Comparison of ENCODE assay signal across 8 mouse cellular contexts in the genomic region with DNA sequence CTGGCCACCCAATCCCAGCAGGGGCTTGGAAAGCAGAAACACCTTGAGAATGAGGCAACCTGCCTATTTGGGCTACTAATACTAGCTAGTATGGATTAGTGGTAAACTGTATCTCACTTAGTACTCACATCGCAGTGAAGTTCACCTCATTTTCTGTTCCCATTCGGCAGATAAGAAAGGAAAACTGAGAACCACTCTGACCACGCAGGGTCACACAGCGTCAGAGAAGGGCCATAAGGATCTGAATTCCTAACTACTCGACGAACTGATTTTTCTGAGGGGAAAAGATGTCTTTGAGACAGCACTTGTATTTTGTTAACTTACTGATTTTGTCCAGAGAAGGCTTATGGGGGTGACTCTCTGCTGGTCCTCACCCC. TPM values are rescaled to one million over a fixed set of nuclear protein-coding genes. Genes with fewer than 3 reads are reported as not detected.
DNase-seq lines count a peak whose midpoint lies in the region; ATAC-seq and TF ChIP-seq lines count a peak whose summit lies in the region.

No protein-coding gene starts in this region.

- no peaks in the 10 kb centered on the region for H3K27me3 ChIP-seq in kidney, adult 2 months (replicated peaks; ENCODE audit: control insufficient read depth, insufficient read depth, low read length)
- no peaks in the 10 kb centered on the region for H3K27me3 ChIP-seq in hindbrain, embryonic 15.5 days
- no peaks in the 10 kb centered on the region for H3K27me3 ChIP-seq in midbrain, embryonic 15.5 days (replicated peaks)

- no peak for DNase-seq in kidney, adult 2 months
- no peak for DNase-seq in kidney, postnatal 14 days
- no peak for DNase-seq in ovary, postnatal 10 days (ENCODE audit: low spot score)
- no peak for DNase-seq in thymus, postnatal 4 days
- DNase-seq in kidney, adult 18-20 months: no peak

- TF ChIP-seq CTCF in kidney, adult 2 months (conservative IDR thresholded peaks at IDR 0.05; ENCODE audit: insufficient read depth, insufficient read length, low read depth, low read length): no peak
- no peak for TF ChIP-seq CTCF in bone marrow macrophage, adult 2 months (IDR thresholded peaks at IDR 0.05; ENCODE audit: low read depth, low read length)

- no peak for ATAC-seq in hindbrain, embryonic 15.5 days (ENCODE audit: low FRiP score, low read depth)
- ATAC-seq in midbrain, embryonic 15.5 days (replicated peaks): 0 out of 2 replicates have a peak, but pooled peaks have one; percentile 6

- H3K4me2 ChIP-seq in hindbrain, embryonic 15.5 days: peak overlapping the region; percentile 96
- H3K4me2 ChIP-seq in midbrain, embryonic 15.5 days: peak overlapping the region; percentile 98

- H3K9me3 ChIP-seq in hindbrain, embryonic 15.5 days: no peaks in the 10 kb centered on the region
- H3K9me3 ChIP-seq in midbrain, embryonic 15.5 days: no peaks in the 10 kb centered on the region

- peaks cover 11% of the 10 kb centered on the region; the same call in 1 of the 2 replicates for H3K4me1 ChIP-seq in kidney, adult 2 months (ENCODE audit: control insufficient read depth, insufficient read depth, low read length)
- H3K4me1 ChIP-seq in bone marrow macrophage, adult 2 months (ENCODE audit: control insufficient read depth, insufficient read depth, low read length): peaks cover 21% of the 10 kb centered on the region
- H3K4me1 ChIP-seq in hindbrain, embryonic 15.5 days (replicated peaks): peaks cover 22% of the 10 kb centered on the region
- H3K4me1 ChIP-seq in midbrain, embryonic 15.5 days: peaks cover 15% of the 10 kb centered on the region

- TF ChIP-seq POLR2A in kidney, adult 2 months (IDR thresholded peaks at IDR 0.05; ENCODE audit: low read depth, low read length): no peak
- TF ChIP-seq POLR2A in bone marrow macrophage, adult 2 months (IDR thresholded peaks at IDR 0.05; ENCODE audit: borderline replicate concordance, low read depth, low read length): no peak

- WGBS in kidney, adult 2 months: 34% methylated on average over 6 of the region's 6 CpGs
- WGBS in hindbrain, embryonic 15.5 days: 35% methylated on average over 6 of the region's 6 CpGs
- 26% methylated on average over 6 of the region's 6 CpGs for WGBS in midbrain, embryonic 15.5 days

- H3K27ac ChIP-seq in kidney, adult 2 months (ENCODE audit: insufficient read depth, low read depth, low read length): peak overlapping the region; percentile 98
- peak overlapping the region; percentile 100 for H3K27ac ChIP-seq in bone marrow macrophage, adult 2 months (ENCODE audit: insufficient read depth, low read depth, low read length)
- peak overlapping the region; percentile 100 for H3K27ac ChIP-seq in hindbrain, embryonic 15.5 days (replicated peaks)
- peak overlapping the region; percentile 100 for H3K27ac ChIP-seq in midbrain, embryonic 15.5 days

- no peaks in the 10 kb centered on the region for H3K36me3 ChIP-seq in kidney, adult 2 months (ENCODE audit: control insufficient read depth, insufficient read depth, low read length)
- H3K36me3 ChIP-seq in hindbrain, embryonic 15.5 days: no peaks in the 10 kb centered on the region
- H3K36me3 ChIP-seq in midbrain, embryonic 15.5 days (replicated peaks): no peaks in the 10 kb centered on the region

- H3K9ac ChIP-seq in hindbrain, embryonic 15.5 days: peak overlapping the region; percentile 100
- peak overlapping the region; percentile 99 for H3K9ac ChIP-seq in midbrain, embryonic 15.5 days

- H3K4me3 ChIP-seq in kidney, adult 2 months (ENCODE audit: insufficient read depth, low read depth, low read length): peak overlapping the region; percentile 53
- peak overlapping the region; percentile 61 for H3K4me3 ChIP-seq in bone marrow macrophage, adult 2 months (ENCODE audit: insufficient read depth, low read length)
- H3K4me3 ChIP-seq in hindbrain, embryonic 15.5 days: peak overlapping the region; percentile 96
- H3K4me3 ChIP-seq in midbrain, embryonic 15.5 days: peak overlapping the region; percentile 78

RNA-seq across cellular contexts. Expression of gene Mef2a, which starts 0.9 kb away (rescaled TPM):
- 21.2 and 22.2 TPM in 2 replicates for polyA plus RNA-seq in kidney, adult 2 months (2012; rRNA removed)
- polyA plus RNA-seq in bone marrow macrophage, adult 2 months (2012; ENCODE audit: insufficient read depth, insufficient read length, missing spikeins): 113 and 133 TPM in 2 replicates
- polyA plus RNA-seq in hindbrain, embryonic 15.5 days (2015; fragmentation: Nextera tagmentation; extraction: Ambion mirVana): 35.0 and 38.9 TPM in 2 replicates
- polyA plus RNA-seq in midbrain, embryonic 15.5 days (2015; fragmentation: Nextera tagmentation; extraction: Ambion mirVana): 36.3 and 41.0 TPM in 2 replicates
